Mouse (Mus musculus): ENCODE measurements around the gene Olfr13. TPM values are rescaled to one million over a fixed set of nuclear protein-coding genes. Genes with fewer than 3 reads are reported as not detected.

The Olfr13 gene
- polyA plus RNA-seq, 1 experiment from 2014 or later = not detected

Other genes starting within 250 kb of the Olfr13 start
- not detected in 2 replicates for gene Olfr444, start 223.1 kb upstream of the Olfr13 start, polyA plus RNA-seq (2016; fragmentation: Nextera tagmentation; extraction: Ambion mirVana)
- gene Olfr441, start 65.8 kb upstream of the Olfr13 start, polyA plus RNA-seq (2016; fragmentation: Nextera tagmentation; extraction: Ambion mirVana) = not detected in 2 replicates
- not detected in 2 replicates for gene Olfr237-ps1, start 25.6 kb upstream of the Olfr13 start, polyA plus RNA-seq (2016; fragmentation: Nextera tagmentation; extraction: Ambion mirVana)
- not detected in 2 replicates for gene Olfr437, start 8.9 kb upstream of the Olfr13 start, polyA plus RNA-seq (2016; fragmentation: Nextera tagmentation; extraction: Ambion mirVana)
- gene Olfr435, start 25.0 kb downstream of the Olfr13 start, polyA plus RNA-seq (2016; fragmentation: Nextera tagmentation; extraction: Ambion mirVana) = not detected in 2 replicates
- gene Olfr434, start 40.9 kb downstream of the Olfr13 start, polyA plus RNA-seq (2016; fragmentation: Nextera tagmentation; extraction: Ambion mirVana) = not detected in 2 replicates
- not detected in 2 replicates for gene Olfr47, start 59.4 kb downstream of the Olfr13 start, polyA plus RNA-seq (2016; fragmentation: Nextera tagmentation; extraction: Ambion mirVana)
- 3.1 and 4.8 TPM in 2 replicates for gene Arhgef5, start 93.4 kb downstream of the Olfr13 start, polyA plus RNA-seq (2016; fragmentation: Nextera tagmentation; extraction: Ambion mirVana)
- gene Nobox, start 137.4 kb downstream of the Olfr13 start, polyA plus RNA-seq (2016; fragmentation: Nextera tagmentation; extraction: Ambion mirVana) = 0.10 TPM in 1 of 2 replicates, not detected in the other

All from hindbrain, embryonic 10.5 days (tissue).